Mouse (Mus musculus): ENCODE measurements at regions not wholly inside any gene's neighbourhood (a gene's known extent, or its start where the extent isn't known, plus 50 kb on each side); places are given as distances from the start of the nearest gene placed in this dataset.
A peak's percentile ranks its signal among the peaks of the same experiment; 100 is the strongest.

DNA sequence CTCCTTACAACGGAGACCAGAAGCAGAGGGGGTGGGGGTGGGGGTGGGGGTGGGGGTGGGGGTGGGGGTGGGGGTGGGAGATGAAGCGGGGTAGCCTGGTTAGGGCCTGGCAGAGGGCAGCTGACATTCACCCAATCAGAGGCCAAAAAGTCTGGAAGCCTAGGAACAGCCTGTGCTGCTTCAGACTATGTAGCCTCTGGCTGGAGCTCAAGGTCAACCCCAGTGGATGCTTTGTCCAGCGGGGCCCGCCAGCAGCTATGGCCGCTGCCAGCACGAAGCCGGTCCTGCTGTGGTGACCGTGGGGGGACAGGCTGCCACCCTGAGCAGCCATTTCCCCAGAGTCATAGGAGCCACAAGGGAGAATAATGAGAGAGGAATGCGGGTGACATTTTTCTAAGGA is 143.3 kb downstream of the Mn1 start:
- no peak overlapping the region for H3K9ac ChIP-seq (ENCODE audit: low read length)
- no peak overlapping the region for H3K4me3 ChIP-seq (ENCODE audit: low read length)
- WGBS, result 56% methylated on average over 8 of the region's 9 CpGs
- no peaks in the 10 kb centered on the region; the same call in 1 of the 2 replicates for H3K9me3 ChIP-seq (replicated peaks; ENCODE audit: control insufficient read depth, low read length)
- no peak overlapping the region for H3K27ac ChIP-seq (ENCODE audit: low read length)
- no peaks in the 10 kb centered on the region for H3K36me3 ChIP-seq (ENCODE audit: control insufficient read depth, insufficient read depth)
- no peak overlapping the region for H3K4me2 ChIP-seq (ENCODE audit: low read depth, low read length)
- H3K4me1 ChIP-seq (ENCODE audit: control insufficient read depth, insufficient read depth, low read length), result peaks cover 6% of the 10 kb centered on the region
- H3K27me3 ChIP-seq (ENCODE audit: control insufficient read depth, insufficient read depth, low read length), result no peaks in the 10 kb centered on the region; the same call in 1 of the 2 replicates
- no peak for ATAC-seq (replicated peaks; ENCODE audit: extremely low read depth, insufficient read depth, low FRiP score)

DNA sequence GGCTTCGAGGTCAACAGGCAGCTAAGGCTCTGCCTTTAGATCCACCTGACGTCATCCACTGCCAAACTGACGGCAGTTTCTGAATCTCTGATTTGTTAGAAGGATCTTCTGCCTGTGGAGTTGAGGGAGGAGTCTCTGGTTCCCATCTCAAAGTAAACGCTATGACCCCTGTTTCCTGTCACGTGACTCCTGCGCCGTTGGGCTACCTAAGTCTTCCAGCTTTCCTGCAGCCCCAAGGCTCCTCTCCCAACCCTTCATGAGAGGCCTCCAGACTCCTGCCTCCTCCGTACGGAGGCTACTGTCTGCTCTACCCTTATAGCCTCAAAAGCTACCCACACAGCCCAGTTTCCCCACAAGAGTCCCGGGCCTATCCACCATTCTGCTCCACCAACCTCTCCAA is 144.1 kb downstream of the Mn1 start:
- no peak overlapping the region for H3K9ac ChIP-seq (ENCODE audit: low read length)
- H3K4me1 ChIP-seq (ENCODE audit: control insufficient read depth, insufficient read depth, low read length), result peaks cover 2% of the 10 kb centered on the region; the same call in 1 of the 2 replicates
- no peak overlapping the region for H3K27ac ChIP-seq (ENCODE audit: low read length)
- H3K9me3 ChIP-seq (replicated peaks; ENCODE audit: control insufficient read depth, low read length), result no peaks in the 10 kb centered on the region; the same call in 1 of the 2 replicates
- no peak overlapping the region for H3K4me3 ChIP-seq (ENCODE audit: low read length)
- H3K4me2 ChIP-seq (ENCODE audit: low read depth, low read length), result no peak overlapping the region
- no peaks in the 10 kb centered on the region for H3K36me3 ChIP-seq (ENCODE audit: control insufficient read depth, insufficient read depth)
- ATAC-seq (replicated peaks; ENCODE audit: extremely low read depth, insufficient read depth, low FRiP score), result no peak
- 69% methylated on average over 10 of the region's 10 CpGs for WGBS
- no peaks in the 10 kb centered on the region; the same call in 1 of the 2 replicates for H3K27me3 ChIP-seq (ENCODE audit: control insufficient read depth, insufficient read depth, low read length)

DNA sequence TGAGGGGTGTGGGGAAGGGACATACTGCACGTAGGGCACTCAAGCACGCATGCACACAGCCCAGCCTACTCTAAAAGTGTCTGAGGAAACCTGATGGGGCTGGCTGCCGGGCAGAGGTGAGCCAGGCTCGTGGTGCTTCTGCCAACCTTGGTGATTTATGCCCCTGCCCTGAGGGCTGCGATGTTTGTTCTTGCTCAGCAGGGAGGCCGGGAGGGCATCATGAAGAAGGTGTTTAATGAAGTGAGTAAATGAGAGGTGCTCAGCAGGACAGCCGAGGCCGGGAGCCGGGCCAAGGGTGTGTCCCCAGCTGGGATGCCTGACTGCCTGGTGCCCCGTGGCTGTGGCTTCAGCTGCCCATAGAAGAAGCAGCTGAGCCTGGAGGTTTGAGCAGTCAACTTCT is 153.7 kb downstream of the Mn1 start:
- H3K9me3 ChIP-seq (replicated peaks; ENCODE audit: control insufficient read depth, low read length), result no peaks in the 10 kb centered on the region; the same call in 1 of the 2 replicates
- 21% methylated on average over 10 of the region's 10 CpGs for WGBS
- H3K27ac ChIP-seq (ENCODE audit: low read length), result no peak overlapping the region
- no peak overlapping the region for H3K4me3 ChIP-seq (ENCODE audit: low read length)
- H3K4me2 ChIP-seq (ENCODE audit: low read depth, low read length), result no peak overlapping the region
- peaks cover 28% of the 10 kb centered on the region for H3K27me3 ChIP-seq (ENCODE audit: control insufficient read depth, insufficient read depth, low read length)
- no peaks in the 10 kb centered on the region for H3K36me3 ChIP-seq (ENCODE audit: control insufficient read depth, insufficient read depth)
- no peak for ATAC-seq (replicated peaks; ENCODE audit: extremely low read depth, insufficient read depth, low FRiP score)
- H3K4me1 ChIP-seq (ENCODE audit: control insufficient read depth, insufficient read depth, low read length), result peaks cover 12% of the 10 kb centered on the region
- no peak overlapping the region for H3K9ac ChIP-seq (ENCODE audit: low read length)

DNA sequence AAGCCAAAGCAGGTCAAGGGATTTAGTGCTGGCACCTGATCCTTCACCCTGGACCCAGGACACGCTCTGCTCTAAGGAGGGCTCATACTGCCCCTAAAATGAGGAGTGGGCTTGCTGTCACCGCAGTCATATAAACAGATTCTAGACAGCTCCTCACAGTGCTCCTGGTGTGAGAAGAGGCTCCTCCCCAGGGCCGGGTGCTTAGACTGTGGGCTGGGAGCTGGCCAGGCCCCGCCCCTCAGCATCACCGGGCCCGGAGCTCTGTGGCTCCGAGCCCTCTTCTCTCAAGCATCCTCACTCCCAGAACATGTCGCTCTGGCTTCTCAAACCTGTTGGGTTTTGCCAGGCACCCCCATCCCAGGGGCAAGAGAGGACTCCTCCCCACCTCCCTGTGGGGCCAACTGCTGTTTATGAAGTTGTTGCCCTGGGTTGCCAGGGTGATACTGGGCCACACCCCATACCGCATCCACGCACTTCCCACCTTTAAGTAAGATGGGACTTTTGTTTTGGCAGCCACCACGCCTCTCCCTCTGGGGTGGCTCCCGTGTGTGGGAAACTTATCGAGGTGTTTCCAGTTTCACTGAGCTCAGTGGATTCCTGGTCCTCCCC is 156.2 kb downstream of the Mn1 start:
- no peak for ATAC-seq (replicated peaks; ENCODE audit: extremely low read depth, insufficient read depth, low FRiP score)
- Histone ChIP-seq H3K36me3 (ENCODE audit: control insufficient read depth, insufficient read depth) (no peaks in the 10 kb centered on the region), H3K4me2 (ENCODE audit: low read depth, low read length) (no peak overlapping the region), H3K4me3 (ENCODE audit: low read length) (no peak overlapping the region), H3K4me1 (ENCODE audit: control insufficient read depth, insufficient read depth, low read length) (peaks cover 26% of the 10 kb centered on the region), H3K9me3 (replicated peaks; ENCODE audit: control insufficient read depth, low read length) (no peaks in the 10 kb centered on the region), H3K27me3 (ENCODE audit: control insufficient read depth, insufficient read depth, low read length) (peaks cover 28% of the 10 kb centered on the region), H3K27ac (ENCODE audit: low read length) (no peak overlapping the region), H3K9ac (ENCODE audit: low read length) (no peak overlapping the region)
- 21% methylated on average over 13 of the region's 13 CpGs for WGBS

DNA sequence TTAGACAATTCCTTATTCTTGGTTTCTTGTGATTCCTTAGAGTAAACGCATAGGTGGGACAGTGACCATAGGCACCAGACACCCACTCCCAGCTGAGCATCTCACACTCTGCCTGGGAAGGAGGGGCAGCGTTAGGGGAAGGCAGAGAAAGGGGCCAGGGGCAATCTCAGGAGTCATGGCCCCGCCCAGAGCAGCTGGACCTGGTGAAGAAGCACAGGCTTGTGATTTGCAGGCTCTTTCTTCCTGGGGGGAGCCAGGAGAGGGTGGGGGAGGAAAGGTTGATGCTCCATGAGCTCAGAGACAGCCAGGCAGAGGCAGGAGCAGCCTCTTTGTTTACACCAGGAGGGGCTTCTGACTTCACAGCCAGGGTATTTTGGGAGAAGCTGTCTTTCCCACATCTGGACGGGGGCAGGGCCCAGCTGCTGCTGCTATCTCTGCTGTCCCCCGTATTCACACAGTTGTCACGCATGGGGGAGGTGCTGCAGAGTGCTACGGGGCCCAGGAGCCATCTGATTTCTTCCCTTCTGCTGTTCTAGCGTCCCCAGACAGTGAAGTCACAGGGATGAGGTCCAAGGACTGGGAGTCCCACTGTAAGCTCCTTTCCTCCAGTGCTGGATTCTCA is 157.2 kb downstream of the Mn1 start:
- no peak; the same call in 1 of the 2 replicates for ATAC-seq (replicated peaks; ENCODE audit: extremely low read depth, insufficient read depth, low FRiP score)
- no peak overlapping the region for H3K27ac ChIP-seq (ENCODE audit: low read length)
- H3K27me3 ChIP-seq (ENCODE audit: control insufficient read depth, insufficient read depth, low read length), result peaks cover 27% of the 10 kb centered on the region

DNA sequence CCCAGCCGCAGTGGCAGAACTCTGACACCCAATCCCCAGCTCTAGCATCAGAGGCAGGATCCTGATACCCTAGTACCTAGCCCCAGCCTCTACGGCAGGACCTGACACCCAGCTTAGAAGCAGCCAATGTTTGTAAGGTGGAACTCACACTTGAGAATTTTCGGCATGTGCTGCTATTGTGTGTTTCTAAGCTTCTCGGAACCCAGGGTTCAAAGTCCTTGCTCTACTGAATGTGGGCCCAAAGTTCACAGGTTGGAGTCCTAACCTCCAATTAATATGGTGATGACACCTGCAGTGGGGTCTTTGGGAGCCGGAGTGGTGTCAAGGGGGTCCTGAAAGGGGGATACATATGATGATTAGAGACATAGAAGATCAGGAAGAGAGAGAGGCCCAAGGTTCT is 158.2 kb downstream of the Mn1 start:
- peaks cover 36% of the 10 kb centered on the region for H3K4me1 ChIP-seq (ENCODE audit: control insufficient read depth, insufficient read depth, low read length)
- peaks cover 22% of the 10 kb centered on the region for H3K27me3 ChIP-seq (ENCODE audit: control insufficient read depth, insufficient read depth, low read length)
- no peak overlapping the region for H3K4me3 ChIP-seq (ENCODE audit: low read length)
- H3K27ac ChIP-seq (ENCODE audit: low read length), result no peak overlapping the region
- no peaks in the 10 kb centered on the region for H3K9me3 ChIP-seq (replicated peaks; ENCODE audit: control insufficient read depth, low read length)
- H3K36me3 ChIP-seq (ENCODE audit: control insufficient read depth, insufficient read depth), result no peaks in the 10 kb centered on the region
- no peak for ATAC-seq (replicated peaks; ENCODE audit: extremely low read depth, insufficient read depth, low FRiP score)
- 89% methylated on average over 5 of the region's 5 CpGs for WGBS
- H3K9ac ChIP-seq (ENCODE audit: low read length), result no peak overlapping the region
- H3K4me2 ChIP-seq (ENCODE audit: low read depth, low read length), result no peak overlapping the region

More for the DNA sequence above, 157.2 kb downstream of the Mn1 start:
- 30% methylated on average over 8 of the region's 8 CpGs for WGBS
- Histone ChIP-seq H3K4me1 (ENCODE audit: control insufficient read depth, insufficient read depth, low read length) (peaks cover 36% of the 10 kb centered on the region), H3K36me3 (ENCODE audit: control insufficient read depth, insufficient read depth) (no peaks in the 10 kb centered on the region), H3K4me2 (ENCODE audit: low read depth, low read length) (no peak overlapping the region), H3K9me3 (replicated peaks; ENCODE audit: control insufficient read depth, low read length) (no peaks in the 10 kb centered on the region), H3K9ac (ENCODE audit: low read length) (no peak overlapping the region), H3K4me3 (ENCODE audit: low read length) (no peak overlapping the region)

DNA sequence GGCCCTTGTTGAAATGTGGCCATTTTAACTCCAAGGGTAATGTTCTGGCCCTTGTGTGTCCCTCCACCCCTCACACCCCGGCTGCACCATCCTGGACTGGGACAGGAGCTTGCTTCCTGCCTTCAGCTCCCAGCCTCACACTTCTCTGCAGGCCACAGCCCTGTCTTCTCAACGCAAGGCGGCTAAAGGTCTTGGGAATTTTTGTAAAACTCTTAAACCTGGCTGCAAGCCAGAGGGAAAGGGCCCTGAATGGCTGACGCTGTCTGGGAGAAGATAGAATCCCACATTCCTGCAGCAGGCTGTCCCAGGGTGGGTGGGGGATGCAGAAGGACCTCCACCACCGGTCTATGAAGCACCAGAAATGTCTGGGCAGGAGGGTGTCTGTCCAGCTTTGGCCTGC is 156.3 kb upstream of the Gm26897 start:
- no peak overlapping the region for H3K4me2 ChIP-seq (ENCODE audit: low read depth, low read length)
- 0 out of 2 replicates have a peak, but pooled peaks have one; percentile 28 for ATAC-seq (replicated peaks; ENCODE audit: extremely low read depth, insufficient read depth, low FRiP score)
- H3K9ac ChIP-seq (ENCODE audit: low read length), result no peak overlapping the region
- peaks cover 41% of the 10 kb centered on the region for H3K27me3 ChIP-seq (ENCODE audit: control insufficient read depth, insufficient read depth, low read length)
- peaks cover 36% of the 10 kb centered on the region for H3K4me1 ChIP-seq (ENCODE audit: control insufficient read depth, insufficient read depth, low read length)
- WGBS, result 17% methylated on average over 5 of the region's 5 CpGs
- H3K27ac ChIP-seq (ENCODE audit: low read length), result peak overlapping the region; percentile 40
- H3K36me3 ChIP-seq (ENCODE audit: control insufficient read depth, insufficient read depth), result no peaks in the 10 kb centered on the region
- no peaks in the 10 kb centered on the region for H3K9me3 ChIP-seq (replicated peaks; ENCODE audit: control insufficient read depth, low read length)
- no peak overlapping the region for H3K4me3 ChIP-seq (ENCODE audit: low read length)

DNA sequence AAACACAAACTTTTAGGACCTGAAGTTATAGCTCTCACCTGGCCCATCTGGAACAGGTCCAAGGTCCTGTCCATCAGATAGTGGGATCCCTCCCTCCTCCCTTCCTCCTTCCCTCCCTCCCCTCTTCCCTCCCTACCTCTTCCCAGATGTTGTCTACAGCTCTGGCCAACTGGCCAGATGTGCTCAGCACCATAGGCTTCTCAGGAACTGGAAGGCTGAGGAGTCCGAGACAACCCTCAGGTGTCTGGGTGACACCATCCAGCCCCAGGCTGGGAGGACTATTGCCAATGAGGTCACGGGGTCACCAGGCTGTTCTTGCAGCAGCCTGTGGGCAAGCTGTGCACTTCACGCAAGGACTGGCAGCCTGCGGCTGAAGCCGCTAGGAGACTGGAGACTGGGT is 155.6 kb upstream of the Gm26897 start:
- Histone ChIP-seq H3K27me3 (ENCODE audit: control insufficient read depth, insufficient read depth, low read length) (peaks cover 45% of the 10 kb centered on the region), H3K4me1 (ENCODE audit: control insufficient read depth, insufficient read depth, low read length) (peaks cover 36% of the 10 kb centered on the region), H3K4me3 (ENCODE audit: low read length) (no peak overlapping the region), H3K9ac (ENCODE audit: low read length) (no peak overlapping the region), H3K36me3 (ENCODE audit: control insufficient read depth, insufficient read depth) (no peaks in the 10 kb centered on the region), H3K27ac (ENCODE audit: low read length) (no peak overlapping the region), H3K4me2 (ENCODE audit: low read depth, low read length) (no peak overlapping the region), H3K9me3 (replicated peaks; ENCODE audit: control insufficient read depth, low read length) (no peaks in the 10 kb centered on the region)
- no peak for ATAC-seq (replicated peaks; ENCODE audit: extremely low read depth, insufficient read depth, low FRiP score)
- 75% methylated on average over 5 of the region's 5 CpGs for WGBS

DNA sequence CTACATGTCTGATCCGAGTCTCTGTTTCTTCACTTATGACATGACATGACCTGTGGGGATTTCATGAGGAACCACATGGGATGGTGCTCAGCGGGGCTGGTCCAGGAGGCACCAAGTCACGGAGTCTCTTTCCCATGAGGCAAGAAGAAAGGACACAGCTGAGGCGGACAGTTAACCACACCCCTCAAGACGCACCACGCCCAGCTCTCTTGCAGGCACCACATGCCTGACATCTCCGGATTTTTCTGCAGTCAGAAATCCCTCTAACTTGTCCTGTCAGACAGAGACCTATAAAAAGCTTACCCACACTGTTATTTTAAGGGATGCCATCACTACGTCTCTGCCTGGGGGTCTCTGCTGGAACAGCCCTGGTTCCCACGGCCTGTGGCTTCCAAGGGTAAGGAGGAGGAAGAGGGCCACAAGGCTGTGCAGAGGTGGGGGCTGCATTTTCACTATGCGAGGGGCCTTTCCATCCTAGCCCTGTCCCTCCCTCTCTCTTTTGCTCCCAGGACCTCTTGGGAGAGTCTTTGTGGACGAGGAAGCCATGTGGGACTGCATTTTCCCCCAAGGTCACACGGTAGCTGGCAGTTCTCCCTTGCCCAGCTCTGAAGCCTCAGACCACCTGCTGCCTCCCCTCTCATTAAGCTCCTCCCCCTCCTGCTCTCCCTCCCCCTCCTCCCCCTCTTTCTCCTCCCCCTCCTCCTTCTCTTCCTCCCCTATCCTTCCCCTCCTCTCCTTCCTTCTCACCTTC is 154.6 kb upstream of the Gm26897 start:
- Histone ChIP-seq H3K4me1 (ENCODE audit: control insufficient read depth, insufficient read depth, low read length) (peaks cover 34% of the 10 kb centered on the region), H3K4me2 (ENCODE audit: low read depth, low read length) (no peak overlapping the region), H3K27me3 (ENCODE audit: control insufficient read depth, insufficient read depth, low read length) (peaks cover 44% of the 10 kb centered on the region), H3K36me3 (ENCODE audit: control insufficient read depth, insufficient read depth) (no peaks in the 10 kb centered on the region), H3K4me3 (ENCODE audit: low read length) (no peak overlapping the region), H3K9ac (ENCODE audit: low read length) (no peak overlapping the region), H3K9me3 (replicated peaks; ENCODE audit: control insufficient read depth, low read length) (no peaks in the 10 kb centered on the region), H3K27ac (ENCODE audit: low read length) (0 out of 2 replicates have a peak overlapping the region, but pooled peaks have one; percentile 30)
- ATAC-seq (replicated peaks; ENCODE audit: extremely low read depth, insufficient read depth, low FRiP score), result no peak; the same call in 1 of the 2 replicates
- 29% methylated on average over 12 of the region's 12 CpGs for WGBS
